Comparison of ENCODE assay signal across 8 mouse cellular contexts in the genomic region with DNA sequence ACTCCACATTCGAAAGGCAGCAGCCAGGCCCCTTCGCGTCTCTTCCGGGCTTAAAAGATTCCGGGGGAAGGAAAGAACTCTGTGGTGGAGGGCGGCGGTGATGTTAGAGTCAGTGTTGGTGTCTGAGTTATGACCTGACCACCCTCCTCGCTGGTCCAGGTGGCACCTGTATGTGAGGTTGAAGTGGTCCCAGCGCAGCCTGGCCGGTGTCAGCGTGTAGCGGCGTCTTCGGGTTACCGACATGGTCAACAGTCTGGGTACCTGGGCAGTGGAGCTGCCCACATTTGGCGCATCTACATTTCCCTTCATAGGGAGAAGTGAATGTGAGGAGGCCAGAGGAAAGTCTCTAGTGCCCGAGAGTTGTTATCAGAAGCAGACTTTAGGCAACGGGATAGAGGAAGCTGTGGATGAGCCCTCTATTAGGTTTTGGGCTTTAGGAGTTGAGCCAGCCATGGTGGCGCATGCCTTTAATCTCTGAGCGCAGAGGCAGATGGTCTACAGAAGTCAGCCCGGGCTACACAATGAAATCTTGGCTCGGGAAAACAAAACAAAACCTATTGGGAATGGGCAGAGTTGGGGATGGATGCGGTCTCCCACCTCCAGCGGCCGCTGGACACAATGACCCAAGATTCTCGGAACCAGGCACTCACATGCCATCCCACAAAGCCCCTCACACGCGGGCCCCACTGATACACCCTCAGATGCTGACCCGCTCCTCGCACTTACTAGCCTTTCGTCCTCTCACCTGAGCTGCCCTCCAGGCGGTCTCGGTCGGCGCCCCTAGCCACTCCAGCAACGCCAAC. TPM values are rescaled to one million over a fixed set of nuclear protein-coding genes. Genes with fewer than 3 reads are reported as not detected.
DNase-seq lines count a peak whose midpoint lies in the region; ATAC-seq and TF ChIP-seq lines count a peak whose summit lies in the region.
"Had no signal": no experiment of that assay in that cellular context is flagged by ENCODE, and none has a peak within 500 bp of the region (broad histone marks: within the 10 kb centered on the region; RNA-seq: fewer than 3 reads in every experiment).

No protein-coding gene starts in this region.

- 34% methylated on average over 36 of the region's 36 CpGs for WGBS in spleen, adult 2 months
- 19% methylated on average over 36 of the region's 36 CpGs for WGBS in forebrain, embryonic 12.5 days
- WGBS in liver, embryonic 11.5 days, result 21% methylated on average over 36 of the region's 36 CpGs

- peaks cover 12% of the 10 kb centered on the region; the same call in 1 of the 2 replicates for H3K27me3 ChIP-seq in spleen, adult 2 months (ENCODE audit: control insufficient read depth, insufficient read depth, low read length)
- H3K27me3 ChIP-seq in forebrain, embryonic 12.5 days, result peaks cover 67% of the 10 kb centered on the region
- H3K27me3 ChIP-seq in liver, embryonic 11.5 days (replicated peaks; ENCODE audit: control insufficient read depth, insufficient read depth, low read length), result peaks cover 47% of the 10 kb centered on the region

- no peak for DNase-seq in spleen, adult 2 months (ENCODE audit: low read depth in 1 of 2, low spot score in 2 of 2)
- DNase-seq in spleen, postnatal 14 days (ENCODE audit: low spot score in 2 of 2), result no peak
- no peak for DNase-seq in liver, embryonic 11.5 days (ENCODE audit: low spot score)
- DNase-seq in layer of hippocampus, adult 8-10 months (ENCODE audit: low spot score in 2 of 2), result no peak
- no peak for DNase-seq in layer of hippocampus, adult 11-12 months (ENCODE audit: low spot score)

- H3K9me3 ChIP-seq in forebrain, embryonic 12.5 days, result no peaks in the 10 kb centered on the region
- H3K9me3 ChIP-seq in liver, embryonic 11.5 days (ENCODE audit: control insufficient read depth, low read length), result no peaks in the 10 kb centered on the region

- peaks cover 35% of the 10 kb centered on the region for H3K36me3 ChIP-seq in spleen, adult 2 months (ENCODE audit: control insufficient read depth, insufficient read depth, low read length)
- H3K36me3 ChIP-seq in forebrain, embryonic 12.5 days (replicated peaks), result peaks cover 44% of the 10 kb centered on the region
- peaks cover 31% of the 10 kb centered on the region for H3K36me3 ChIP-seq in liver, embryonic 11.5 days (ENCODE audit: control insufficient read depth, insufficient read depth, low read length)

- no peak for ATAC-seq in forebrain, embryonic 12.5 days (ENCODE audit: low FRiP score)
- ATAC-seq in liver, embryonic 11.5 days (replicated peaks; ENCODE audit: low FRiP score), result no peak
- no peak for ATAC-seq in CD4-positive, CD25-positive, alpha-beta regulatory T cell, adult 4 months

- TF ChIP-seq POLR2A in spleen, adult 2 months (IDR thresholded peaks at IDR 0.05; ENCODE audit: low read depth, low read length), result no peak

- peak overlapping the region; percentile 60 for H3K4me2 ChIP-seq in forebrain, embryonic 12.5 days
- H3K4me2 ChIP-seq in liver, embryonic 11.5 days, result peak overlapping the region; percentile 80

- H3K4me1 ChIP-seq in spleen, adult 2 months (ENCODE audit: control insufficient read depth, insufficient read depth, insufficient read length), result peaks cover 14% of the 10 kb centered on the region; the same call in 1 of the 2 replicates
- H3K4me1 ChIP-seq in forebrain, embryonic 12.5 days, result peaks cover 31% of the 10 kb centered on the region
- peaks cover 29% of the 10 kb centered on the region for H3K4me1 ChIP-seq in liver, embryonic 11.5 days (replicated peaks; ENCODE audit: control insufficient read depth, insufficient read depth, low read length)

- H3K9ac ChIP-seq in forebrain, embryonic 12.5 days, result peak overlapping the region; percentile 39; the same call in 1 of the 2 replicates
- H3K9ac ChIP-seq in liver, embryonic 11.5 days (ENCODE audit: low read depth, low read length), result 0 out of 2 replicates have a peak overlapping the region, but pooled peaks have one; percentile 42

- TF ChIP-seq CTCF in spleen, adult 2 months (IDR thresholded peaks at IDR 0.05; ENCODE audit: extremely low read depth, insufficient read depth, insufficient read length, insufficient replicate concordance), result no peak

- H3K4me3 ChIP-seq in spleen, adult 2 months (ENCODE audit: extremely low read depth, insufficient read depth, insufficient read length), result peak overlapping the region; percentile 25; the same call in 1 of the 2 replicates
- H3K4me3 ChIP-seq in forebrain, embryonic 12.5 days (replicated peaks), result peak overlapping the region; percentile 29
- H3K4me3 ChIP-seq in liver, embryonic 11.5 days (ENCODE audit: low read depth, low read length), result peak overlapping the region; percentile 48
- H3K4me3 ChIP-seq: myocyte had no signal

- H3K27ac ChIP-seq in spleen, adult 2 months (ENCODE audit: insufficient read depth, low read length), result peak overlapping the region; percentile 55
- H3K27ac ChIP-seq in forebrain, embryonic 12.5 days, result no peak overlapping the region
- no peak overlapping the region for H3K27ac ChIP-seq in liver, embryonic 11.5 days (ENCODE audit: low read depth, low read length)

RNA-seq across cellular contexts. Expression of a gene that starts 0.7 kb away (rescaled TPM):
- 57.2 and 83.5 TPM in 2 replicates for polyA plus RNA-seq in spleen, adult 2 months (2012; rRNA removed)
- 2.2 and 2.4 TPM in 2 replicates for polyA plus RNA-seq in forebrain, embryonic 12.5 days (2016; fragmentation: Nextera tagmentation; extraction: Ambion mirVana)
- polyA plus RNA-seq in liver, embryonic 11.5 days (2014; fragmentation: Nextera tagmentation; extraction: Ambion mirVana), result 13.6 and 13.7 TPM in 2 replicates
- not detected for polyA plus RNA-seq in CD4-positive, CD25-positive, alpha-beta regulatory T cell, adult 4 months (2017; shearing (Covaris generic))
- 1 to 10 TPM; 2.8 to 5.0 (median 3.5) TPM for total RNA-seq in layer of hippocampus, adult 8-10 months (2022)

RNA-seq across cellular contexts. Expression of a gene that starts 7.3 kb away (rescaled TPM):
- polyA plus RNA-seq in spleen, adult 2 months (2012; rRNA removed), result not detected in 2 replicates
- polyA plus RNA-seq in forebrain, embryonic 12.5 days (2016; fragmentation: Nextera tagmentation; extraction: Ambion mirVana), result not detected in 2 replicates
- polyA plus RNA-seq in liver, embryonic 11.5 days (2014; fragmentation: Nextera tagmentation; extraction: Ambion mirVana), result not detected in 2 replicates
- polyA plus RNA-seq in CD4-positive, CD25-positive, alpha-beta regulatory T cell, adult 4 months (2017; shearing (Covaris generic)), result not detected
- not detected for total RNA-seq in layer of hippocampus, adult 8-10 months (2022)
- polyA plus RNA-seq: myocyte had no signal

RNA-seq across cellular contexts. Expression of a gene that starts 16.5 kb away (rescaled TPM):
- polyA plus RNA-seq in spleen, adult 2 months (2012; rRNA removed), result 56.8 and 67.4 TPM in 2 replicates
- polyA plus RNA-seq in forebrain, embryonic 12.5 days (2016; fragmentation: Nextera tagmentation; extraction: Ambion mirVana), result 30.7 and 35.8 TPM in 2 replicates
- 10.4 and 12.2 TPM in 2 replicates for polyA plus RNA-seq in liver, embryonic 11.5 days (2014; fragmentation: Nextera tagmentation; extraction: Ambion mirVana)
- polyA plus RNA-seq in CD4-positive, CD25-positive, alpha-beta regulatory T cell, adult 4 months (2017; shearing (Covaris generic)), result 1 to 10 TPM; 4.8 to 5.1 TPM
- 100 to 1,000 TPM; 101 to 122 (median 113) TPM for total RNA-seq in layer of hippocampus, adult 8-10 months (2022)

RNA-seq across cellular contexts. Expression of a gene that starts 27.8 kb away (rescaled TPM):
- polyA plus RNA-seq in spleen, adult 2 months (2012; rRNA removed), result 25.8 and 27.8 TPM in 2 replicates
- polyA plus RNA-seq in forebrain, embryonic 12.5 days (2016; fragmentation: Nextera tagmentation; extraction: Ambion mirVana), result 91.6 and 97.7 TPM in 2 replicates
- polyA plus RNA-seq in liver, embryonic 11.5 days (2014; fragmentation: Nextera tagmentation; extraction: Ambion mirVana), result 57.9 and 64.9 TPM in 2 replicates
- 100 to 1,000 TPM; 121 to 144 TPM for polyA plus RNA-seq in CD4-positive, CD25-positive, alpha-beta regulatory T cell, adult 4 months (2017; shearing (Covaris generic))
- 10 to 100 TPM; 42.1 to 54.8 (median 46.9) TPM for total RNA-seq in layer of hippocampus, adult 8-10 months (2022)

RNA-seq across cellular contexts. Expression of a gene that starts 41.7 kb away (rescaled TPM):
- polyA plus RNA-seq in spleen, adult 2 months (2012; rRNA removed), result 8.8 and 12.7 TPM in 2 replicates
- 2.4 and 5.9 TPM in 2 replicates for polyA plus RNA-seq in forebrain, embryonic 12.5 days (2016; fragmentation: Nextera tagmentation; extraction: Ambion mirVana)
- polyA plus RNA-seq in liver, embryonic 11.5 days (2014; fragmentation: Nextera tagmentation; extraction: Ambion mirVana), result 0.86 and 1.4 TPM in 2 replicates
- polyA plus RNA-seq in CD4-positive, CD25-positive, alpha-beta regulatory T cell, adult 4 months (2017; shearing (Covaris generic)), result 1 to 10 TPM in 1 of 2 experiments, under 1 TPM in 1; 0.59 to 1.4 TPM
- total RNA-seq in layer of hippocampus, adult 8-10 months (2022), result 10 to 100 TPM; 22.6 to 30.6 (median 26.6) TPM
